Mouse (Mus musculus) midbrain, embryonic 10.5 days (tissue): ENCODE results near the gene H2-Oa. TPM values are rescaled to one million over a fixed set of nuclear protein-coding genes. Genes with fewer than 3 reads are reported as not detected.

Source experiments
- DNase-seq: peaks from one replicate; pipeline ENCODE4 v3.0.0-alpha.2; 2017; ENCODE audit warnings: low spot score
- H3K27ac ChIP-seq: fragments of 300-500 bp; sonication (generic); replicated peaks from 2 replicates; pipeline ENCODE4 v1.5.1; 2016; ENCODE audit warnings: mild to moderate bottlenecking
- H3K27me3 ChIP-seq: fragments of 300-500 bp; sonication (generic); 2 replicates; pipeline ENCODE4 v1.6.1; 2016; ENCODE audit warnings: low read depth, mild to moderate bottlenecking; ENCODE audit not compliant: poor library complexity, severe bottlenecking
- H3K36me3 ChIP-seq: fragments of 300-500 bp; sonication (generic); 2 replicates; pipeline ENCODE4 v1.6.1; 2016; ENCODE audit warnings: mild to moderate bottlenecking, moderate library complexity
- H3K4me1 ChIP-seq: fragments of 300-500 bp; sonication (generic); 2 replicates; pipeline ENCODE4 v1.6.1; 2016
- H3K4me3 ChIP-seq: fragments of 300-500 bp; sonication (generic); 2 replicates; pipeline ENCODE4 v1.5.1; 2016; ENCODE audit warnings: mild to moderate bottlenecking, moderate library complexity
- H3K9me3 ChIP-seq: fragments of 300-500 bp; sonication (generic); replicated peaks from 2 replicates; pipeline ENCODE4 v1.6.1; 2016; ENCODE audit warnings: mild to moderate bottlenecking
- WGBS: fragments of 180-500 bp; shearing (Covaris S2); methylation state at CpG from one replicate; pipeline ENCODE4 v1.1.7; 2016; 5-methylcytosine and 5-hydroxymethylcytosine counted together
- polyA plus RNA-seq: library from polyadenylated mRNA; unstranded; fragments of >200 nt; fragmentation: Nextera tagmentation; extraction: Ambion mirVana; gene quantifications from 2 replicates; pipeline ENCODE4 v1.2.1, GENCODE M21; 2016

Gene H2-Oa
- polyA plus RNA-seq, 1 experiment from 2014 or later = 0.37 TPM

DNA sequence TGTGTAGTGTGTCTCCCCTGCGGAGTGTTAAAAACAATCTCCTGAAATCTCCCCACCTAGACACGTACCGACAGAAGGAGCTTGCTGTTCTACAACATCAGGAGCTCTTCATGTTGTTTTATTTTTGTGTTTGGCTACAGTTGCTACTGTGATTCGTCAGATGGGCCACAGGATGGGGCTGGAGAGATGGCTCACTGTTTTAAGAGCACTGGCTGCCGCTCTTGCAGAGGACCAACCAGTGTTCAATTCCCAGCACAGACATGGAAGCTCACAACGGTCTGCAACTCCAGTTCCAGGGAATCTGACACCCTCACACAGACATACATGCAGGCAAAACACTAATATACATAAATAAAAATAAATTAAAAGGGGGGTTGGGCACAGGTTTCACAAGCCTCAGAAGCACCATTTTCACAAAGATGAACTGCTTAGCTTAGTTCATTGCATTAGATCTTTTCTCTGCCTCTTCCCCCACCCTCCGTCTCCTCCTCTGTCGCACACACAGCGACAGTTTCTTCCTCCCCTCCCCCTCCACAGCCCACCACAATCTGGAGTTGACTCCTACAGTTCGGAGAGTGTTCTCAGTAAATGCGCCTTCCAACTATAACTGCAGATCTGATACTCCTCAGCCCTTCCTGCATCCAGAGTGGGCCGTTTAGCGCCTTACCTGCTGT is 36.3 kb downstream of the H2-Oa start:
- no peaks in the 10 kb centered on the region for H3K9me3 ChIP-seq
- H3K4me3 ChIP-seq = peak overlapping the region; percentile 34; the same call in 1 of the 2 replicates
- H3K36me3 ChIP-seq = peaks cover 8% of the 10 kb centered on the region; the same call in 1 of the 2 replicates
- peaks cover 26% of the 10 kb centered on the region for H3K27me3 ChIP-seq
- WGBS = 25% methylated on average over 13 of the region's 13 CpGs
- H3K27ac ChIP-seq = peak overlapping the region; percentile 52; the same call in 1 of the 2 replicates
- DNase-seq = no peak
- peaks cover 43% of the 10 kb centered on the region for H3K4me1 ChIP-seq

DNA sequence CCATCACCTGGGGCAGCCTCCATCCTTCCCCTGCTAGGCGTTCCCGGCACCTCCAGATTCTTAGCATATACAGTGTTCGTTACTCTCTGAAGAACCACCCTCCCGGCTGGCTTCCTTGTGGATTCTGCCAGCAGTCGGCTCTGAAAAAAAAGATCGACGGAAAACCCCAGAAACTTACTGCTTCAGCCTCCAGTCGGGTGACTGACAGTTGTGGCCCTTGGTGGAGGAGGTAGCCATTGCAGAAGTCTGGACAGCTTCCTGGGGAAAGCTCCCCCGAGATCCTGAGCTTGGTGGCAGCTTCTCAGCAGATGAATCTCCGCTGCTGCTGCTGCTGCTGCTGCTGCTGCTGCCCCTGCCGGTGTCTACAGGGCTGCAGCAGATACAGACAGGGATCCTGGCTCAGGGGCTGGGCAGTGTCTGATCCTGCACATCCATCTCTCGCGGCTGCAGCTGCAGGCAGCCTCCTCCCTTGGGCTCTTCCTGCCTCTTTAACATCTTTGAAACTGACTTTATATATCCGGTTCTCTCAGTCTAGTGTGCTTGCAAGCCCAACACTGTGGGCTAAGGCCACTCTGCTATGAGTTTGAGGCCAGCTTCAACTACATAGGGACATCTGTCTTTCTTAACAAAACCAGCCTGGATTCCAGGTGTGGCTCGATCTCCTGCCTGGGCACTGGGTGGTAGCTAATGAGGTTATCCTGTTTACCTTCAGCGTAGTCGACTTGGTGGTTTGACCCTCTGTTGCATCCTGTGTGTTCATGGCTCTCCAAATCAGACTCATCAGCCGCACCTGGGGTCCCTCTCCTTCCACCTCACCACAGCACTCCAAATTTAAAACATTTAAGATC is 37.0 kb downstream of the H2-Oa start:
- WGBS = 24% methylated on average over 18 of the region's 18 CpGs
- DNase-seq = no peak
- Histone ChIP-seq H3K9me3 (no peaks in the 10 kb centered on the region), H3K27me3 (peaks cover 26% of the 10 kb centered on the region), H3K36me3 (peaks cover 8% of the 10 kb centered on the region; the same call in 1 of the 2 replicates), H3K27ac (peak overlapping the region; percentile 52; the same call in 1 of the 2 replicates), H3K4me3 (peak overlapping the region; percentile 34), H3K4me1 (peaks cover 37% of the 10 kb centered on the region)

DNA sequence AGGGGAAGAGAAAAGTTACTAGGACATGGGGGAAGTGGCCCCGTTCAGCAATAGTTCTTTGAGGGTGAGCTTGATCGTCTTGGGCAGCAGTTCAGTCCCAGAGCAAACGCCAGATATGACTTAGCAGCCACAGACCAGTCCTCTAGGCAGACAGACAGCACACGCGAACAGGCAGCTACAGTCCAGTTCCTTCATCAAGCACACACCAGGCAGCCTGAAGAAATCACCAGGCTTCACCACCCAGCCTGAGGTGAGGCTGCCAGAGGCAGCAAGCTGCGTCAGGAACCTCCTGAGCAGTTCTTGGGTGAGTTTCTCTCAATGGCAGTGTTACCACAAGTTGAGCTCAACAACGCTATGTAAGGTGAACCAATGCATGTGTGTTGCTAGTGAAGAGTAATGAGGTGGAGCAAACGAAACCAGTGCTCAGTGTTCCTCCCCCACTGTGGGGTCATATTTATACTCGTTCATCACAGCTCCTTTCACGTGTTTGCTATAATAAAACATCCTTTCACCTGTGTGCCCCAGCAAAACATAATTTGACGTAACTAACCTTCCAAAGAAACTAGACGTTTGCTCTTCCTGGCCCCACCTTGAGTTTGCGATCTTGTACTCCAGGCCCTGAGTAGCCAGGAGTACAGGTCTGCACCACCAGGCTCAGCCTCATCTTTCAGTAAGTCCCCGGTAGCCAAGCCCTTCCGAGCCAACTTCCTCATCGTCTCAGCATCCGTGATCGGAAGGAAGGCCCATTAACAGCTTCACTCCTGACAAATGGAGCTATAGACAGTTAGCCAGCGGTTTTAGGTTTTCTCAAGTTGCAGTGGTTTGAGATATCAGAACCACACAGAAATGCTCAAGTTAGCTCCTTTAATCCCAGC is 38.2 kb downstream of the H2-Oa start:
- peaks cover 26% of the 10 kb centered on the region for H3K27me3 ChIP-seq
- H3K4me1 ChIP-seq = peaks cover 32% of the 10 kb centered on the region
- DNase-seq = no peak
- H3K27ac ChIP-seq = no peak overlapping the region
- WGBS = 83% methylated on average over 19 of the region's 19 CpGs
- no peaks in the 10 kb centered on the region for H3K9me3 ChIP-seq
- H3K36me3 ChIP-seq = peaks cover 8% of the 10 kb centered on the region; the same call in 1 of the 2 replicates
- no peak overlapping the region for H3K4me3 ChIP-seq

DNA sequence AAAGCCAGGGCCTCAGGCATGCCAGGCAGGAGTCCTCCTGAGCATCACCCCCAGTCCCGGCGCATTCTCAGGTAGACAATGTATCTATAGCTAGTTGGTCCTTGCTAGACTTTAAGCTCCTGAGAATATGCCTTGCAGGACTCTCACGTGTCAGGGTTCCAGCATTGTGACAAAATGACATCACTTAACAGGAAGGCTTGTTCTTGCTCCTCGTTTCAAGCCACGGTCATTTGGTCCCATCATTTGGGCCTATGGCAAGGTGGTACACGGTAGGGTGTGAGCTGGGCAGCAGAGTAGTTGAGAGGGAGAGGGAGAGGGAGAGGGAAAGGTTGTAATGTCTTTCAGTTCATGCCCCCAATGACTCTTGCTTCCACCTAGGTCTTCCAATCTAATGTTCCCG is 39.8 kb downstream of the H2-Oa start:
- Histone ChIP-seq H3K27me3 (peaks cover 37% of the 10 kb centered on the region), H3K36me3 (no peaks in the 10 kb centered on the region), H3K4me3 (no peak overlapping the region), H3K9me3 (no peaks in the 10 kb centered on the region), H3K4me1 (peaks cover 37% of the 10 kb centered on the region), H3K27ac (no peak overlapping the region)
- no peak for DNase-seq
- WGBS = 72% methylated on average over 7 of the region's 7 CpGs

DNA sequence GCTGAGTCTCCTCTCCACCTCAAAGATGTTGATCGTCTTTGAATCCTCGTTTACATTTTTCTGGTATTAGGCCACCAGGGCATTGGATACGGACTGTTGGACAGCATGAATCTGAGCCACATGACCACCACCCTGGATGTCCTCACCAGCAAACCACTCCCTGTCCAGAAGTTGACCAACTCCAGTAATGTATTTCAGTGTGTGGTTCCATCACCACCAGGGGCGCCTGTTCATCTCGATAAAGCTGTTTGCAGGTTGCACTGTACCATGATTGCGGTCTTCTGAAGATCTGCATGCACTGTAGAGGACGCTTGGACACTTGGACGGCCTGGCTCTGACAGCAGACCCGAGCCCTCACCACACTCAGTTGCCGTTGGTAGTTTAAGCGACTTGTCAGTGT is 41.1 kb downstream of the H2-Oa start:
- no peak for DNase-seq
- Histone ChIP-seq H3K9me3 (no peaks in the 10 kb centered on the region), H3K36me3 (no peaks in the 10 kb centered on the region), H3K4me3 (no peak overlapping the region), H3K27ac (no peak overlapping the region), H3K27me3 (peaks cover 39% of the 10 kb centered on the region), H3K4me1 (peaks cover 25% of the 10 kb centered on the region)
- 85% methylated on average over 11 of the region's 11 CpGs for WGBS

DNA sequence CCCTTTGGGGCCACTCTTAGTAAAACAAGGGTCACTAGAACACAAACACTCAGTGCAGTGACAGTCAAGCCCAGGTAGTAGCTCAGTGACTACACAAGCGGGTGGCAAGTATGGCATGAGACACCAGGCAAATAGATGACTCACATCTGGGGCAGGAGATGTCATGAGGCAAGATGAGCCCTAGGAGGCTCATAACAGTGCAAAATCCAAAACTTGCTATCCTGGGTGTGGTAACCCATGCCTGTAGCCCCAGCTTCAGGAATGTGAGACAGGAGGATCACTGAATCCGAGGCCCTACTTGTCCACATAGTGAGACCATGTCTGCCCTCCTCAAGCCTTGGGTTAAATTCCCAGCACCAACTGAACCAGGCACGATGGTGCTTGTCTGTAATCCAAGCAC is 42.3 kb downstream of the H2-Oa start:
- no peaks in the 10 kb centered on the region for H3K36me3 ChIP-seq
- 84% methylated on average over 3 of the region's 3 CpGs for WGBS
- H3K27me3 ChIP-seq = peaks cover 39% of the 10 kb centered on the region
- no peaks in the 10 kb centered on the region for H3K9me3 ChIP-seq
- peaks cover 20% of the 10 kb centered on the region for H3K4me1 ChIP-seq
- no peak overlapping the region for H3K27ac ChIP-seq
- no peak overlapping the region for H3K4me3 ChIP-seq
- DNase-seq = no peak

DNA sequence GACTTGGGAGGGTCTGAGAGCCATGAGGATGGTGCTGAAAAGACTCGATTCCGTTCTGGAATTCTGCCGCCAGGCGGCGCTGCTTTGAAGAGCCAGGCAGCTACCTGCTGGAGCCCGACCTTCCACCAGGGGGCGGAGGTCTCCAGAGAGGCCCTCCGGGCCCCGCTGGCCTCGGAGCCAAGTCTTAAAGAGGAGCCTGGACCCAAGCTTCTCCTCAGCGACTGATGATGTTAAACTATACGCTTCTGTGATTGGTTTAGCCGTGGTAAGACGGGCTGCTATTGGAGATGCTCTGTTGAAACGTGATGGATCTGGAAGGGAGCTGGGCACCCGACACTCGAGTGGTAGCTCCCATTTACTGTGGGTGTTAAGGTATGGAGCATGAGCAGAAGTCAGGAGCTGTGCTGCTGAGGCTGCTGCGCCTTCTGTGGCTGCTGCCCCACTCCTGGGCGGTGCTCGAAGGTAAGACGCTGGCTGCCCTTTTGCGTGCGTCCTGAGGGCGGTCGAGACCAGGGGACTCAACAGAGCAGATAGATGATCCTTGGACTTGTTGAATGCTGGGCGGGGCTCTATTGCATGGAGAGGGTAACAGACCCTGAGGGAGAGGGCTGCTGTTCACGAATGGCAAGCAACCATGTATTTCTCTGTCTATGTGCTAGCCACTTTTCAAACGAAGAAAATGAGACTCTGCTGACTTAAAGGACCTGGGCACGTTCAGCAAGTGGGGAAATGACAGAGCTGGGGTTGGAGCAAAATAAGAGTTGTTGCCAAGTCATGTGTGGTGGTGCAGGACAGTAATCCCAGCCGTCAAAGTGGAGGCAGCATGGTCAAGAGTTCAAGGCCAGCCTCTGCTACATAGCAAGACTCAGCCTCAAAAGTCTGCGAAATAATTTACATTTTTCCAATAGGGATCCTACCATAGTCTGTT is 43.4 kb downstream of the H2-Oa start:
- Histone ChIP-seq H3K4me1 (peaks cover 28% of the 10 kb centered on the region), H3K27ac (peak overlapping the region; percentile 59), H3K4me3 (peak overlapping the region; percentile 52), H3K36me3 (no peaks in the 10 kb centered on the region), H3K9me3 (no peaks in the 10 kb centered on the region), H3K27me3 (peaks cover 48% of the 10 kb centered on the region)
- peak; percentile 97 for DNase-seq
- WGBS = 8% methylated on average over 31 of the region's 31 CpGs

DNA sequence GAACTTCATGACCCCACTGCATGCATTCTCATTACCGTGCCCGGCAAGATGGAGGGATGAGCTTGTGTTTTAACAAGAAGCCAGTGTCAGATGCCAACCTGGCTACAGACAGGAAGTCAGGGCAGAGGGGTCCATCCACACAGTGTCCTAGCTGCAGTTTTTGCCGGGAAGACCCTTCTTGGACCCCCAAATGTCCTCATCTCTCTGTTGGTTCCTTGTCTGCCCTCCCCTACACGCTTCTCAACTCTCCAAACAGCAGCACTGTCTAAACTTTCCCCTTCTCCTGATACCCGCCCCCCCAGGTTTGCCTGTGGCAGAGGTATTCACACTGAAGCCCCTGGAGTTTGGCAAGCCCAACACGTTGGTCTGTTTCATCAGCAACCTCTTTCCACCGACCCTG is 45.5 kb downstream of the H2-Oa start:
- H3K9me3 ChIP-seq = no peaks in the 10 kb centered on the region
- peaks cover 60% of the 10 kb centered on the region for H3K27me3 ChIP-seq
- no peak for DNase-seq
- no peaks in the 10 kb centered on the region for H3K36me3 ChIP-seq
- no peak overlapping the region for H3K4me3 ChIP-seq
- peaks cover 23% of the 10 kb centered on the region for H3K4me1 ChIP-seq
- H3K27ac ChIP-seq = no peak overlapping the region
- WGBS = 74% methylated on average over 7 of the region's 7 CpGs

DNA sequence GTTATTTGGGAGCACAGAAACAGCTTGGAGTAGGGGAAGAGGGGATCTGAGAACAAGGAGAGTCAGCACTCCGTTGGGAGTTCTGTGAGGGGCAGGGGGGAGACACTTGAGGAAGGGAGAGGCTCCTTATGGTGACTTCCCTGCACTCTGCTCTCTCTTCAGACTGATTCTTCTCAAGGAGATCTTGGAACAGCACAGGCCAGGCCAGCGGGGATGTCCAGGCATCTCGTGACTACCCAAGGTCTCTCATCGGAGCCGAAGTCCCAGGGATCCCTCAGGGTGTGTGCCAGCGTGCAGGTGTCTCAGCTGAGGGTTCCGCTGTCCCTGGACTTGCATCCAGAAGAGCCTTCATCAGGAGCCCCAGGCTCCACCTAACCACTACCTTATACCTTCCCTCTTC is 46.5 kb downstream of the H2-Oa start:
- WGBS = 77% methylated on average over 7 of the region's 7 CpGs
- peaks cover 60% of the 10 kb centered on the region for H3K27me3 ChIP-seq
- DNase-seq = no peak
- H3K9me3 ChIP-seq = no peaks in the 10 kb centered on the region
- H3K4me1 ChIP-seq = peaks cover 31% of the 10 kb centered on the region
- H3K36me3 ChIP-seq = no peaks in the 10 kb centered on the region
- no peak overlapping the region; the same call in 1 of the 2 replicates for H3K27ac ChIP-seq
- peak overlapping the region; percentile 52 for H3K4me3 ChIP-seq

DNA sequence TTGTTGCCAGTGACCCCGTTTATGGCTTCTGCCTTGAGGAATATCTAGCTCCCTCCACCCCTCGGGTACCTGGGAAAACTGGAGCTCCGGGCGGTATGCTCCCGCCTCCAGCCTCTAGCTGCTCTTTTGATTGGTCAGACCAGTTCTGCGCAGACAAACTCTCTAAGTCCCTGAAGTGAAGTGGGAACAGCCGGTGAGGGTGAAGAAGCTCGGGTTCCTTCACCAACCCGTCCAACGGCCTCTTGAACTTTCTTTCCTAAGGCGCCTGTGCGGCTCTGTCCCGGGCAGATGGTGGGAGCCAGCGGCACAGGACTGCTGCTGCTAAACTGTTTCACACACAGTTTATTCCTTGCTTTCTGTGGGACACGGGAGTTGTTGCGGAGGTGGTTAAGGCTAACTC is 47.3 kb downstream of the H2-Oa start:
- peaks cover 31% of the 10 kb centered on the region for H3K4me1 ChIP-seq
- peaks cover 60% of the 10 kb centered on the region for H3K27me3 ChIP-seq
- H3K36me3 ChIP-seq = no peaks in the 10 kb centered on the region
- 1% methylated on average over 16 of the region's 16 CpGs for WGBS
- H3K4me3 ChIP-seq = peak overlapping the region; percentile 52
- H3K9me3 ChIP-seq = no peaks in the 10 kb centered on the region
- peak; percentile 55 for DNase-seq
- H3K27ac ChIP-seq = no peak overlapping the region

DNA sequence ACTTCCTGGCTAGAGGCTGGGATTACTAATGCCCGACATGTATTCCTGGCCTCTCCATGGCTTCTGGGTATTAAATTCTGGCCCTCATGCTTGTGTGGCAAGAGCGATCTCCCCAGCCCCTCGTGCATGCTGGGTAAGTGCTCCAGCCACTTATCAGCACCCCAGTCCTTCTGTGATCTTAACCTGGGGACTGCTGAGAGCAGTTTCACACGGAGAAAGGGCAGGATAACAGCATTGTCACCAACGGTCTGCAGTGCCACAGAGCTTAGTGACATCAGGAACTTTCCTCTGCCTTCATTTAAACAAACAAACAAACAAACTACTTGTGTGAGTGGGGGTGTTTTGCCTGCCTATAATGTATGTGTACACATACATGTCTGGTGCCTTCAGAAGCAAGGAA is 48.1 kb downstream of the H2-Oa start:
- no peak for DNase-seq
- Histone ChIP-seq H3K27ac (no peak overlapping the region), H3K27me3 (peaks cover 60% of the 10 kb centered on the region), H3K4me1 (peaks cover 31% of the 10 kb centered on the region), H3K4me3 (peak overlapping the region; percentile 52; the same call in 1 of the 2 replicates), H3K36me3 (no peaks in the 10 kb centered on the region), H3K9me3 (no peaks in the 10 kb centered on the region)
- WGBS = 21% methylated on average over 5 of the region's 5 CpGs
